Mouse (Mus musculus) MEL (cell line): Measurements from ENCODE around the gene 1500009C09Rik.

ENCODE experiments used
- CHD2 ChIP-seq: IDR thresholded peaks from 2 replicates; pipeline ENCODE4 v1.6.1; 2011; ENCODE audit warnings: low read length, improper control_type of control experiment
- EP300 ChIP-seq, 2 experiments: IDR thresholded peaks; 2 replicates each; pipeline ENCODE4 v1.6.1; 2011; ENCODE audit warnings: improper control_type of control experiment in 2 of 2, low read length in 2 of 2, low read depth in 1 of 2, mild to moderate bottlenecking in 1 of 2
- MYB ChIP-seq: IDR thresholded peaks from 2 replicates; pipeline ENCODE4 v1.6.1; 2011; ENCODE audit warnings: mild to moderate bottlenecking, low read depth, low read length, improper control_type of control experiment
- MYC ChIP-seq: IDR thresholded peaks from 2 replicates; pipeline ENCODE4 v1.6.1; 2011; ENCODE audit warnings: low read depth, mild to moderate bottlenecking, low read length, improper control_type of control experiment, moderate library complexity
- POLR2A ChIP-seq, 2 experiments: IDR thresholded peaks; 2 replicates each; pipeline ENCODE4 v1.6.1; 2011 to 2012; ENCODE audit warnings: low read length in 2 of 2, mild to moderate bottlenecking in 2 of 2, control low read depth in 1 of 2, improper control_type of control experiment in 1 of 2, low read depth in 1 of 2, moderate library complexity in 1 of 2; ENCODE audit not compliant: control insufficient read depth in 1 of 2, insufficient read depth in 1 of 2, poor library complexity in 1 of 2
- TAL1 ChIP-seq: IDR thresholded peaks from 2 replicates; pipeline ENCODE4 v1.6.1; 2012; ENCODE audit warnings: mild to moderate bottlenecking, inconsistent platforms, low read length, moderate library complexity, mixed read lengths
- USF1 ChIP-seq: IDR thresholded peaks from 2 replicates; pipeline ENCODE4 v1.6.1; 2014; ENCODE audit warnings: low read depth, mild to moderate bottlenecking, inconsistent platforms, low read length, improper control_type of control experiment, moderate library complexity
- ZC3H11A ChIP-seq: IDR thresholded peaks from 2 replicates; pipeline ENCODE4 v1.6.1; 2012; ENCODE audit warnings: low read depth, mild to moderate bottlenecking, inconsistent platforms, low read length, improper control_type of control experiment
- ZKSCAN1 ChIP-seq: IDR thresholded peaks from 2 replicates; pipeline ENCODE4 v1.6.1; 2012; ENCODE audit warnings: low read depth, mild to moderate bottlenecking, inconsistent platforms, low read length, improper control_type of control experiment, moderate library complexity

- TF ChIP-seq CHD2 (no peak), ZC3H11A (no peak), USF1 (no peak), MYB (no peak), TAL1 (no peak), ZKSCAN1 (no peak), EP300 (IDR thresholded peaks at IDR 0.05; ENCODE audit: low read depth in 1 of 2, low read length in 2 of 2) (no peak), MYC (no peak), POLR2A (IDR thresholded peaks at IDR 0.05; ENCODE audit: control insufficient read depth in 1 of 2, insufficient read depth in 1 of 2, low read depth in 1 of 2, low read length in 2 of 2, poor library complexity in 1 of 2) (no peak)
Observed at GRCm38 (mm10) chr15:82208307-82208706, 43.9 kb upstream of the 1500009C09Rik start.
